Mouse (Mus musculus): ENCODE measurements around the gene Vstm2a.

The Vstm2a gene

DNA sequence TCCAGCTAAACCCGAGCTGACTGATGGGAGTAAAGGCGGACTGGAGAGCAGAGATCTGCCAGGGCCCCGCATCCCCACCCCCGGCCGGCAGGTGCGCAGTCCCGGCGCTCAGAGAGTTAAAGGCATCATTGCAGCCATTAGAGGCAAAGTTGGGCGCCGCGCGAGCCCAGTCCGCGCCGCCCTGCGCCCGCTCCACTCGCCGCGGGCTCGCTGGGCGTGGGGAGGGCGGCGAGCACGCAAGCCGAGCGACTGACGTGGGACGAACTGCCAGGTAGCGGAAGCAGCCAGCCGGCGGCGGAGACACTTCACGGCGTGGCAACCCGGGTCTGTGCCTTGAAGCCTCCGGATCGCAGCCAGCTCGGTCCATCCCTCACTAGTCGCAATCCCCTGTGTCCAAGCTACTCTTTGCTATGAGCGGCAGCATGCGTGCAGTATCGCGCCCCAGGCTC, at the start of gene Vstm2a:
TSS of gene Vstm2a (plus strand) at position 252 of the 449 bp plus-strand sequence.
- in situ Hi-C loops (cut with MboI, MseI): no loop called here

DNA sequence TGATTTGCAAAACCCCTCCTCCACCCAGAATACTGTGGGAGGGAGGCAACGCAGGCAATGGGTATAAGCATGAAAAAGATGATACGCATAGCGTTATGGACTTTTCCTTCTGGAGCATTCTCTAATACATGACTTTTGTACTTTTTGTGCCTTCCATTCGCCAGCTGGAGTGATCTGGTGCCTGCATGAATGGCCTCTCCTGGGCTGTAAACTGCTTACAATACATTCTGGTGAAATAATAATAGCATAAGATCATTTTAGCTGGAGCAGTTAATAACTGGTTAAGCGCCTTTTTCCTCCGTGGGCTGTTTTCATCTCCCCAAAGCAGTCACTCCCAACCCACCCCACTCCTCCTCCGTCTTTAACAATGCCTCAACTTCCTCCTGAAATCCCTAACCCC, 513 bp upstream of the Vstm2a start:
- in situ Hi-C loops (cut with MboI, MseI): no loop called here

DNA sequence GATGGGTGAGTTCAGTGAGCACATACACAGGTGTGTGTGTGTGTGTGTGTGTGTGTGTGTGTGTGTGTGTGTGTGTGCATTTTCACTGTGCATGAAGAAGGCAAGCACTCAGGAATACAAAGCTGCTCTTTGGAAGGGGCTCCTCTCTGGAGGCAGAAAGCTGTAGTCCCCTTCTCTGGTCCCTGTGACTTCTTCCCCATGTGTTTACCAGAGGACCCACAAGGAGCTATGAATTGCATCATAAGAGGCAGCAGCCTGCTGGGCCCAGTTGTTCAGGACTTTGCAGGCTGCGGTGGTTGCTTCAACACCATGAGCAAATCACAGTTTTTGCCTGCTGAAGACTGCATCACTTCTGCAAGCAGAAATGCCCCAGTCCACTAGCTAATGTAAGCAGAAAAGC, 776 bp downstream of the Vstm2a start:
- in situ Hi-C loops (cut with MboI, MseI): no loop called here

DNA sequence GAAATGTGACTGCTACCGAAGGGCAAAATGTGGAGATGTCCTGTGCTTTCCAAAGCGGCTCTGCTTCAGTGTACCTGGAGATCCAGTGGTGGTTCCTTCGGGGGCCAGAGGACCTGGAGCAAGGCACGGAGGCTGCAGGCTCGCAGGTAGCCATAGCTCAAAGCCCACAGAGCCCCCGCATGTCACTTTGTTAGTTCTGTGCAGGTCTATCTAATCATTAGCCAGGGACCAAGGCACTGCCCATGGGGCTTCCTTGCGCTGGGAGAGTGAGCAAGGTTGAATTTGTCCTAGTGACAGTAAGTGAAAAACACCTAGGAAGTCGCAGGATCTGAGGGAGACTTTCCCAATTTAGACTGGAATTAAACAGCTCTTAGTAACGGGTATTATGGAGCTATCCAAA, 2.4 kb downstream of the Vstm2a start:
- in situ Hi-C loops (cut with MboI, MseI): no loop called here

DNA sequence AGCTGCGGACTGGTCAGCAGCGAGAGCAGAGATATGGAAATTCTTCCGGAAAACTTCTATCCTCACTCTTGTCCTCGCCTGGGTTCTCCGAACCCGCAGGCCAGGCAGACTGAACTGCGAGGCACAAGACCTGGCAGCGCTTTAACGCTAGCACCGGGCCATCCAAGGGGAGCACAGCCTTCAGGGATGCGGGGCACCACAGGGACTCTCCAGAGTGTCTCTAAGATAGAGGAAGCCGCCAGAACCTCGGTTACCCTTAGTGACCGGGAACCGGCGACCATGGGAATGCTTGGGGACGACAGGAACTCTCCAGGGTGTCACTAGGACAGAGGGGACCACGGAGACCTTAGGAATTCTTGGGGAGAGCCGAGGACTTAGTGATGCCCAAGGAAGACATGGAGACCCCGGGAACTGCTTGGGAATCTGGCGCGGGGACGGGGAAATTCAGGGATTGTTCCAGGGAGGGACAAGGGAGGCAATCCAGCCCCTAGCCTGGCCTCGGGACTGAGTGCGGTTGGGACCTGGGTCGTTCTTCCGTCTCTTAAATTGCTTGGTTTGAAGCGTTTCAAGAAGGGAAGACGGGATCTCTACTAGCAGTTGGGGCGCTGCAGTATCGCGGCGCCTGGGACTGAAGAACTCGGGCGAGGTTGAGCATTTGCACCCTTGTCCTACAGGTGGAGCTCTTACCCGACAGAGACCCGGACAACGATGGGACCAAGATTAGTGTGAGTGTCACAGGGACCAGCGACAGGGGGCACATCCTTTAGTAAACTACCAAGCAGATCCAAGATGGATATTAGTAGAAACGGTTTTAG, 3.4 kb downstream of the Vstm2a start:
- in situ Hi-C loops (cut with MboI, MseI): no loop called here

DNA sequence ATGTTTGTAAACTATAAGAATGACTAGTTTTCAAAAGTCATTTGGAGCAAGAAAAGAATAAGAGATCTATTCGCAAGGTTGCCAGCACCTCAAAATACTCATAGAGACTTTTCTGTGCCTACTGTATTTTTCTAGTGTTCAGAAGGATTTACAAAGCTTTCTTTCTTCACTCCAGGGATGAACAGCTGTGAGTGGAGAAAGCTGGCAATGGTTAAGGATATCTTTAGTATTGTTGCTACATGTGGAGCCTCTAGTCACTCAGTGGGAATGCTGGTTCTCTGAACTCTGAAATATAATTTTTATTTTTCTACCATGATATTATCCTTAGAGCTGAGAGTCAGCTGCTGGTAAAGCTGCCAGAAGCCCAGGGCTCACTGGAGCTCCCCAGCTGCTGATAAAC, 10.9 kb downstream of the Vstm2a start:
- in situ Hi-C loops (cut with MboI, MseI): no loop called here

DNA sequence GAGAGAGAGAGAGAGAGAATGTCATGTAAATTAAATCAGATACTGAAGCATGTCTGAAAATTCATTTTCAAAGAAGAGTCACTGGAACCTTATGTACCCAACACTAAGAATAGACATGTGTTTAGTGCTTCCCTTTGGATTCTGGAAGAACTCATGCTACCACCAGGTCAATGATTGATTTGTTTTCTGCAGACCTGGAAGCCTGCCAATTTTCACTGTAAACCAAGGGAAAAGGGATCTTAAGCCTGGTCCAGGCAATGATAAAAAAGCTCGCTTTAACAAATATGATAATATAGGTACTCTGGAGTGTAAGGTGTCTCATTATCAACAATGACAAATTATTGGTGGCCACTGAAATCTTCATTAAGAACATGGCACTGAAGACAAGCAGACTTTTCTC, 32.9 kb downstream of the Vstm2a start:
- in situ Hi-C loops (cut with MboI, MseI): no loop called here

DNA sequence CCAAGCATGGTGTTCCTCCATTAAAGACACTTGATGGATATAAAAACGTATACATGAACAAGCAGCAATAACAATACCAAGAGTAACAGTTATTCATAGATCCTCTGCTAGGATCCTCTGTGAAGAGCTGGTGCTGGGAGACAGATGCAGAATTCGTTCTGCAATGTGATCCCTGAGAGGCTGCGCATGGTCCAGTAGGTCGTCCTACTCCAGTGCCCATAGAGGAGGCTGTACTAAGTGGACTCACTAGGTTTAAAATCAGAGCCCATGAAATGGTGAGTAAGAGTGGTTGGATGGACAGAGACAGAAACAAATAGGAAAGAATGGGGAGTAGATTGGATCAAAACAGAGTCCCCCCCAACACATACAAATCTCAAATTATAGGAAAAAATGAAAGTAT, 35.4 kb downstream of the Vstm2a start:
- in situ Hi-C loops (cut with MboI, MseI): no loop called here

DNA sequence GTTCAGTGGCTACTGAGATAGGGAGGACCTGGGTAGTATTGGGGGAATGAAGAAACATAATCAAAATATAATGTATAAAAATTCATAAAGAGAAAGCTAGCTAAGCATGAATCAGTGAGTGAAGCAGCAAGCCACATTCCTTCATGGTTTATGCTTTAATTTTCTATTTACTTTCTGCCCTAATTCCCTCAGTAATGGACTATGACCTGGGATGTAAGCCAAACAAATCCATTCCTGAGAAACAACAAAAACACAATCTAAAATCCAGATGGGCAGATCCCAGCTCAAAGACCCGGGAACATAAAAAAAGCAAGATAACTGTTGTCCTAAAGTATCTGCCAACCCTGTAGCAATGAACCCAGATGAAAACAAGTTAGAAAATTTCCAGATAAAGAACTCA, 39.0 kb downstream of the Vstm2a start:
- in situ Hi-C loops (cut with MboI, MseI): no loop called here

DNA sequence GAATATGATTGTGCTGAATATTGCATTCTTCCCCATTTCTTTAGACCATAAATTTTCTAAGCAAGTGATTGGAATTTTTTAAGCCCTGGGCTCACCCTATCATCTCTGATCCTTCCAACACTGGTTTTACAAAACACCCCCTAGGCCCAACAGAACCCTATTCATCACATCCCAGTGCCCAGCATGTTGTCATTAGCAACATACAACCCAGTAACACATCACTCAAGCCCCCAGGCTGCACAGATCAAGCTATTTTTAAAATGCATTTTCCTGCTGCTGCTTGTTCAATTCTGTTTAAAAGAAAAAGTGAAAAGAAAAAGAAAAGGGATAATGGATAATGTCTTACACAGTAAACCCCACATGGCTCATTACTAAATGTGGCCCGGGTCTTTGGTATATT, 42.0 kb downstream of the Vstm2a start:
- in situ Hi-C loops (cut with MboI, MseI): no loop called here

DNA sequence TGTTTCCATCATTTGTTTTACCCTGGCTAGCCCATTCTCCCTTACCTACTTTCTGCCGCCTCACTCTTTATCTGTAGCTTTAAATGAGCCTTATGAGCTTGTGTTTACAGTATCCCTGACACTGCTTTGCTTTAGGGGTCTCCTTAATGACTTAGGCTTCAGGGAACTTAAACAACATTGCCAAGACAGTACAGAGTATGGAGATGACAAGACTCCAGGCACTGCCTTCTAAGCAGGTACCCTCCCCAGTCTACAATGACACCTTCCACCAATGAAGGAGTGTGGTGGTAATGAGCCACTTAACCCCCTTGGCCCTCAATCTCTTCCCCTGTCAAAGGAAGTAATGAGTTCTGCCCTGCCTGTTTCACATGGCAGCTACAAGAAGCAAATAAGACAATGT, 42.4 kb downstream of the Vstm2a start:
- in situ Hi-C loops (cut with MboI, MseI): no loop called here

DNA sequence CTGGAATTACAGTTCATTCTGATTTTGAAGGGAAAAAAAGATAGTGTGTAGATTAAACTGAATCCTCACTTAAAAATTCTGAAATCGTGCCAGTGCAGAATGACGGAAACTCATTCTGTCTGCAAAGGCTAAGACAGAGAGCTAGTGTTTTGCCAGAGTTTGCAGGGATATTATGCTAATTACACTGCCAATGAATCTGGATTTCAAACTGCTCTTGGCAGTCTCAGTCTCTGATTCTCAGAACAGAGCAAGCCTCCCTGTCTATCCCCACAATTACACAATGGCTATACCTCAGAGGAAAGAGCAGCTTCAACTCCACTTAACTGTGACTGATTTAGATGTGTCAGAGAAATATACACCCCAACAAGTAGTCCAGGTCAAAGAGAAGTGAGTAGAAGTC, 43.2 kb downstream of the Vstm2a start:
- in situ Hi-C loops (cut with MboI, MseI): no loop called here

DNA sequence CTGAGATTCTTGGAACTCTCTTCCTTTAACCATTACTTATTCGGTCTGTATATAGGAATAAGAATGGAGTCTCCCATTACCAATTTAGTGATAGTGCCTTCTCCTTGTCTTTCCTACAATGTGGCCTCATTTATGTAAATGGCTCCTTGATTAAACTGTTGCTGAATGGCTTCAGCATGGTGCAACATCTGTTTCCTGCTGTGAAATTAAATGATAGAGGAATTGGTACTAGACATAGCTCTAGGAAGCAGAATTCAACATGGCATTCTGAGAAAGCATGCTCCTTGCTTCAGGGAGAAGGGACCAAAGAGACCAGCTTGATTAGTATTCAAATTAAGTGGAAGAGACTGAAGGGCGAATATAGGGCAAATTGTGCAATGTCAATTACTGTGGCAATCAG, 57.6 kb downstream of the Vstm2a start:
- in situ Hi-C loops (cut with MboI, MseI): no loop called here

DNA sequence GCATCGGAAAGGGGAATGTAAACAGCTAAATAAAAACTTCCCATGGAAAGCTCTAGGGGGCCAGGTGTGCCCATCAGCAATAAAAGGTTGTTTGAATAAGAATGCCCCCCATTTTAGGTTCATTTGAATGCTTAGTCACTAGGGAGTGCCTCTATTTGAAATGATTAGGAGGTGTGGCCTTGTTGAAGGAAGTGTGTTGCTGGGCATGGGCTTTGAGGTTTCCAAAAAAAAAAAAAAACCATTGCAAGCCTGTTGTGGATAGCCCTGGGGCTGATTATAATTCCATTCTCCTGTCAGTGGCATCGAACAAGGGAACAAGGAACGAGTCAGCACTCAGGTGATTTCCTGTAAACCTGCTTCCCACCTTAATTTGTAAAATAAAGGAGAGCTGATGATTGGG, 87.7 kb downstream of the Vstm2a start:
- in situ Hi-C loops (cut with MboI, MseI): no loop called here

DNA sequence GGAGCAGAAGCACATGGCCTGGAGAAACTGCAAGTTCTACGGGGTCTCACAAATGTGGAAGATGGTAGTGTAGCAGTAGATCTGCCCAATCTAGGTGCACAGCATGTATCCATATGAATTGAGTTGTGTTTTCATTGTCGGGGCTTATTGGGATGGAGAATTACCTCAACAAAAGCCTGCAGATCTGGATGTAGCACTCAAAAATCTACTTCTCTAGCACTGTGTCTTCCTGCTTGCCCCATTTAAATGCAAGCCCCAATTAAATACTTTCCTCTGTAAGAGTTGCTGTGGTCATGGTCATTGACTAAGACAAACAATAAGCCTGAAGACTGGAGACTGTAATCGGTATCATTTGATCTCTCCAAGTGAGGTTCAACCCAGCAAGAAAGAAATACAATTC, 88.2 kb downstream of the Vstm2a start:
- in situ Hi-C loops (cut with MboI, MseI): no loop called here

DNA sequence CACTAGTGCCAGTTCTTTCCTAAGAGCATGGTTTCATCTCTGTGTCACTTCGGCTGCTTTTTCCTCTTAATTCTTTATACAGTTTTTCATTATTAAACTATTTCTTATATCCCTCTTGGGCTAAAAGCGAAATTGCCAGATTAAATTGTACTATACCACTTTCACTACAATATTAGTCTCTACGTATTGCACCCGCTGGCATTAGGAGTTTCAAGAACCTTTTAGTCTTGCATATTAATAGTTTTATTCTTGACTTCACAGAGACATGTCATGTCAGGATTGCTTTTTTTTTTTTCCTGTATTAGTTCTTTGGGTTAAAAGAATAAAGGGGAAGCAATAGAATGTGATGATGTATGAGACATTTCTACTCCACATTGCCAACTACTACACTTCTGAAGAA, 94.4 kb downstream of the Vstm2a start:
- in situ Hi-C loops (cut with MboI, MseI): no loop called here

DNA sequence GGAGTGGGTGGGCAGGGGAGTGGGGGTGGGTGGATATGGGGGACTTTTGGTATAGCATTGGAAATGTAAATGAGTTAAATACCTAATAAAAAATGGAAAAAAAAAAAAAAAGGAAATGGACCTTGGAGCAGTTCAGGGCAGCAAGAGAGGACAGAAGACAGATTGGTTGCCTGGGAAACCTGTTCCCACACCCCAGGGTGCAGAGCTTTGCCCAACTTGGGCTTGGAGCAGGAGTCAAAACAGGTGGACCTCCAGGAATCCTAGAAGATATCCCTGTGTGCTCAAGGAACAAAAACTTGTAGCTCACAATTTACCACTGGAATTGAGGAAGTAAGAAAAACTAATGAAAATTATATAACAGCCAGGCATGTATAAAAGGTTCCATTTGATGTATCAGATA, 96.8 kb downstream of the Vstm2a start:
- in situ Hi-C loops (cut with MboI, MseI): no loop called here

DNA sequence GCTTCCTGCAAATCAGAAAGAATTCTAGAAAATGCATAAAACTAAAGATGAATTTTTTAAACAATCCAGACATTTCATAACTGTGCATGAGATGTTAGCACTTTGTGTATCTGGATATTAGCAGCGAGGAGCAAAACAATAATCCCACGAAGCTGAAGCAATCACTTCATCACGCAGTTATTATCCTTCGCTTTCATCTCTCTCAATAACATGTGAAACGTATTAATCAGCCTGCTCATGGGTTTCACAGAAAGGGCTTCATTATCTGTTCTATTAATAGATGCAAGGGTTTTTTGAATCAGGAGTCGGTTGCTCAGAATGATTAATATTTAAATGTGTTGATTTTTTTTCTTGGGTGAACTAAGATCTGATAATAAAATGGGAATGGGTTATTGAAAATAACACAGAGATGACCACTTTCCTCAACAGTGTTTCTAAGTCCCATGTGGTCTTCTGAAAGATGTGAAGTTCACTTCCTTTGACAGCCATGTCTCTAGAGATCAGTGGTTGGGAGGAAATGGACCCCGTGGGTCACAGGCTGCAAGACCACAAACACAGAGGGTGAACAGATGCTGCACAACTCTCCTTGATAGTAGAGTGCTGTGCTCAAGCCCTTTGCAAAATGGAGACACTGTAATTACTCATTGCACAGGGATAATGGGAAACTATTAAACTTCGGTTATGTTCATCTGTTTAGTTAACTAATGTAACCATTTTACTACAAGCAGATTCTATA, 109.5 kb downstream of the Vstm2a start:
- in situ Hi-C loops (cut with MboI, MseI): loop anchor here in 1 of 2 experiments (5.0 kb wide), 1 partner anchor 45 kb away; no protein-coding TSS in a partner anchor

DNA sequence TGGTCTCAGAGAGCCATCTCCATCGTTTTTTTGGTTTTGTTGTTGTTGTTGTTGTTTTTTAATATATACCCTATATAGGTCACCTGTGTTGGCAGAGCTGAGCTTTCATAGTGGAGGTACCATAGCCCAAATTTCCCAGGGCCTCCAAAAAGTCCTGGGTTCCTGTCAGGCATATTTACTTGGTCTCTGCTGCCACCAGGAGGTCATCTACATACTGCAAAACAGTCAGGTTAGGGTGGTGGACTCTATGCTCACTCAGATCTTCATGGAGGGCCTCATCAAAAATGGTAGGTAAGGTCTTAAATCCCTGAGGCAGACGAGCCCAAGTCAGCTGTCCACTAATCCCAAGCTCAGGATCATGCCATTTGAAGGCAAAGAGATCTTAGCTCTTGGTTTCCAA, 146.1 kb downstream of the Vstm2a start:
- in situ Hi-C loops (cut with MboI, MseI): no loop called here

DNA sequence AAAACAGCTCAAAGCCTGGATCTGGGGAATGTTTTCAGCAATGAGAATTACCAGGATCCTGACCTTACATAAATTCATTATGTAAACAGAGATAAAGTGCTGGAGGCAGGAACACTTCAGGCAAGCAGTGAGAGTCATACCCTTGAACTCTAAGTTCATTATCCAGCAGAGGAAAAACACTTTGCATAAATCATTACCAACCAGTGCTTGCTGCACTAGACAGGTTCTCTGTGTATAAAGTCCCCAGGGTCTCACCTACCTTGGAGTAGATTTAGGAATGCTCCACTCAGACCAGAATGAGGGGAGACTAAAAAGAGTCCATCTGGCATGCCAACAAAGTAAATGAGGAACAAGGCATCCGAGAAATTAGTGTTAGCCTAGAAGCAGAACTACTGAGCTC, 154.2 kb downstream of the Vstm2a start:
- in situ Hi-C loops (cut with MboI, MseI): loop anchor here in 1 of 2 experiments (5.0 kb wide), 1 partner anchor 44 kb away; no protein-coding TSS in a partner anchor

DNA sequence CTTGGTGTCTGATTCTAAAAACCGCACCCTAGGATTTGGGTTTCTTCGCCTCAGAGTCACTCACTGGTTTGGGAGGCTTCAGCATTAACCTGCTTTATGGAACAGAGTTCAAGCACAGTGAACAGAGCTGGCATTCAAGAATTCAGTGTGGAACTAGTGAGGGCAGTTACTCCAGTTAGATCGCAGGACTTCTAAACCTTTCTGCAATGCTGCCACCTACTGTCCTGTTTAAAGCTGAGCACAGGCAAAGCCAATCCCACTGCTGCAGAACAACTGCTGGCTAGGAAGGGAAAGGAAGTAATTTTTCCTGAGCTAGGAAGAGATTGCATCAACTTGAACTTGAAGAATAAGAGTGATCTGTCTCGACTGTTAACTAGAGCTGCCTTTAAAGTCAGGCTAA, 155.1 kb downstream of the Vstm2a start:
- in situ Hi-C loops (cut with MboI, MseI): loop anchor here in 1 of 2 experiments (5.0 kb wide), 1 partner anchor 45 kb away; no protein-coding TSS in a partner anchor

DNA sequence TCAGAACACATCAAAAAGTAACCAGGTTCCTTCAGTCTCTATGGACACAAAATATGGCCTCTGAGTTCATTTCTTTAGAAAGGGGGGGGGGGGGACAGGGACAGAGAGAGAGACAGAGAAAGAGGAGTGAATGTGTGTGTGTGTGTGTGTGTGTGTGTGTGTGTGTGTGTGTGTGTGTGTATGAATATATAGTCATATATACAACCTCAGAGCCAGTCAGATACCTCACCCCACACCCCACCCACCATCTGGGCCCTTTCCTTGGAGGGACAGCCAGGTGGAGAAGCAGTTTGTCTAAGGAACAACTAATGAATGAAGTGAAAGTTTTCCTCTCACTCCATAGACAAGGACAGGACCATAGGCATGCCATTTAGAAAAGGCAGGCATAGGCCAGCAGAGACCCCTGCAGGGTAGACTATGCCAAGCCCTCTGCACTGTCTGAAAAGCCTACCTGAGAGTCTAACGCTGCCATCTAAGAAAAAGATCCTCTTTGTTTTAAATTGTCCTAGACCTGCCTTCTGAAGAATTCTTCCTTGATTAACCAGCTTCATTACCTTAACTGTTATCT, 155.6 kb downstream of the Vstm2a start:
- in situ Hi-C loops (cut with MboI, MseI): loop anchor here in 1 of 2 experiments (5.0 kb wide), 1 partner anchor 46 kb away; no protein-coding TSS in a partner anchor
